Mouse (Mus musculus): ENCODE measurements around the gene Ptrhd1. TPM values are rescaled to one million over a fixed set of nuclear protein-coding genes. Genes with fewer than 3 reads are reported as not detected.

Ptrhd1 gene
- polyA plus RNA-seq, 1 experiment from 2014 or later, result 5.6 TPM

GRCm38 (mm10) chr12:4198702-4199101 lies 35.1 kb upstream of the Ptrhd1 start:
- Histone ChIP-seq H3K4me3 (ENCODE audit: low read depth, low read length) (no peak overlapping the region), H3K27me3 (ENCODE audit: control insufficient read depth, insufficient read depth, low read length) (no peaks in the 10 kb centered on the region), H3K4me1 (ENCODE audit: control insufficient read depth, insufficient read depth, low read length) (peaks cover 3% of the 10 kb centered on the region), H3K9ac (ENCODE audit: low read length) (no peak overlapping the region), H3K36me3 (ENCODE audit: control insufficient read depth, insufficient read depth, low read length) (peaks cover 2% of the 10 kb centered on the region; the same call in 1 of the 2 replicates), H3K27ac (replicated peaks; ENCODE audit: low read depth, low read length) (no peak overlapping the region), H3K4me2 (ENCODE audit: low read depth, severe bottlenecking) (no peak overlapping the region), H3K9me3 (ENCODE audit: control insufficient read depth, low read length) (no peaks in the 10 kb centered on the region)
- DNase-seq (ENCODE audit: low spot score), result no peak
- ATAC-seq (ENCODE audit: insufficient number of reproducible peaks, low FRiP score, low TSS enrichment, low read depth), result no peak
- WGBS, result 90% methylated on average over 4 of the region's 4 CpGs

- Histone ChIP-seq H3K4me1 (ENCODE audit: control insufficient read depth, insufficient read depth, low read length) (no peaks in the 10 kb centered on the region), H3K27me3 (ENCODE audit: control insufficient read depth, insufficient read depth, low read length) (no peaks in the 10 kb centered on the region), H3K27ac (replicated peaks; ENCODE audit: low read depth, low read length) (no peak overlapping the region), H3K9ac (ENCODE audit: low read length) (no peak overlapping the region), H3K36me3 (ENCODE audit: control insufficient read depth, insufficient read depth, low read length) (peaks cover 2% of the 10 kb centered on the region; the same call in 1 of the 2 replicates), H3K4me3 (ENCODE audit: low read depth, low read length) (no peak overlapping the region), H3K9me3 (ENCODE audit: control insufficient read depth, low read length) (no peaks in the 10 kb centered on the region), H3K4me2 (ENCODE audit: low read depth, severe bottlenecking) (no peak overlapping the region)
- ATAC-seq (ENCODE audit: insufficient number of reproducible peaks, low FRiP score, low TSS enrichment, low read depth) (no peak), DNase-seq (ENCODE audit: low spot score) (no peak)
- WGBS, result 95% methylated on average over 11 of the region's 11 CpGs
Observed at GRCm38 (mm10) chr12:4199271-4199670, 34.6 kb upstream of the Ptrhd1 start.

GRCm38 (mm10) chr12:4201454-4202200 lies 32.2 kb upstream of the Ptrhd1 start:
- H3K4me3 ChIP-seq (ENCODE audit: low read depth, low read length), result no peak overlapping the region
- 94% methylated on average over 13 of the region's 13 CpGs for WGBS
- no peak overlapping the region for H3K4me2 ChIP-seq (ENCODE audit: low read depth, severe bottlenecking)
- peaks cover 2% of the 10 kb centered on the region; the same call in 1 of the 2 replicates for H3K36me3 ChIP-seq (ENCODE audit: control insufficient read depth, insufficient read depth, low read length)
- no peak for DNase-seq (ENCODE audit: low spot score)
- no peak overlapping the region for H3K9ac ChIP-seq (ENCODE audit: low read length)
- no peaks in the 10 kb centered on the region for H3K9me3 ChIP-seq (ENCODE audit: control insufficient read depth, low read length)
- H3K4me1 ChIP-seq (ENCODE audit: control insufficient read depth, insufficient read depth, low read length), result no peaks in the 10 kb centered on the region
- ATAC-seq (ENCODE audit: insufficient number of reproducible peaks, low FRiP score, low TSS enrichment, low read depth), result no peak
- no peaks in the 10 kb centered on the region for H3K27me3 ChIP-seq (ENCODE audit: control insufficient read depth, insufficient read depth, low read length)
- H3K27ac ChIP-seq (replicated peaks; ENCODE audit: low read depth, low read length), result no peak overlapping the region

GRCm38 (mm10) chr12:4202206-4202605 lies 31.6 kb upstream of the Ptrhd1 start:
- DNase-seq (ENCODE audit: low spot score) (no peak), ATAC-seq (ENCODE audit: insufficient number of reproducible peaks, low FRiP score, low TSS enrichment, low read depth) (no peak)
- Histone ChIP-seq H3K4me2 (ENCODE audit: low read depth, severe bottlenecking) (no peak overlapping the region), H3K9me3 (ENCODE audit: control insufficient read depth, low read length) (no peaks in the 10 kb centered on the region), H3K9ac (ENCODE audit: low read length) (no peak overlapping the region), H3K27me3 (ENCODE audit: control insufficient read depth, insufficient read depth, low read length) (no peaks in the 10 kb centered on the region), H3K36me3 (ENCODE audit: control insufficient read depth, insufficient read depth, low read length) (peaks cover 2% of the 10 kb centered on the region; the same call in 1 of the 2 replicates), H3K27ac (replicated peaks; ENCODE audit: low read depth, low read length) (no peak overlapping the region), H3K4me1 (ENCODE audit: control insufficient read depth, insufficient read depth, low read length) (no peaks in the 10 kb centered on the region), H3K4me3 (ENCODE audit: low read depth, low read length) (no peak overlapping the region)
- 95% methylated on average over 4 of the region's 4 CpGs for WGBS

- H3K4me2 ChIP-seq (ENCODE audit: low read depth, severe bottlenecking), result no peak overlapping the region
- no peaks in the 10 kb centered on the region for H3K9me3 ChIP-seq (ENCODE audit: control insufficient read depth, low read length)
- H3K27ac ChIP-seq (replicated peaks; ENCODE audit: low read depth, low read length), result no peak overlapping the region
- peaks cover 16% of the 10 kb centered on the region for H3K36me3 ChIP-seq (ENCODE audit: control insufficient read depth, insufficient read depth, low read length)
- no peak for ATAC-seq (ENCODE audit: insufficient number of reproducible peaks, low FRiP score, low TSS enrichment, low read depth)
- H3K27me3 ChIP-seq (ENCODE audit: control insufficient read depth, insufficient read depth, low read length), result no peaks in the 10 kb centered on the region
- DNase-seq (ENCODE audit: low spot score), result no peak
- H3K9ac ChIP-seq (ENCODE audit: low read length), result no peak overlapping the region
- H3K4me1 ChIP-seq (ENCODE audit: control insufficient read depth, insufficient read depth, low read length), result no peaks in the 10 kb centered on the region
- WGBS, result 94% methylated on average over 11 of the region's 11 CpGs
- H3K4me3 ChIP-seq (ENCODE audit: low read depth, low read length), result no peak overlapping the region
Observed at GRCm38 (mm10) chr12:4206106-4206505, 27.7 kb upstream of the Ptrhd1 start.

GRCm38 (mm10) chr12:4208405-4209133 lies 25.3 kb upstream of the Ptrhd1 start:
- Histone ChIP-seq H3K4me1 (ENCODE audit: control insufficient read depth, insufficient read depth, low read length) (peaks cover 5% of the 10 kb centered on the region; the same call in 1 of the 2 replicates), H3K27me3 (ENCODE audit: control insufficient read depth, insufficient read depth, low read length) (no peaks in the 10 kb centered on the region), H3K4me3 (ENCODE audit: low read depth, low read length) (no peak overlapping the region), H3K27ac (replicated peaks; ENCODE audit: low read depth, low read length) (no peak overlapping the region), H3K36me3 (ENCODE audit: control insufficient read depth, insufficient read depth, low read length) (peaks cover 20% of the 10 kb centered on the region), H3K9me3 (ENCODE audit: control insufficient read depth, low read length) (no peaks in the 10 kb centered on the region), H3K4me2 (ENCODE audit: low read depth, severe bottlenecking) (no peak overlapping the region), H3K9ac (ENCODE audit: low read length) (no peak overlapping the region)
- 84% methylated on average over 15 of the region's 15 CpGs for WGBS
- DNase-seq (ENCODE audit: low spot score) (peak; percentile 40), ATAC-seq (ENCODE audit: insufficient number of reproducible peaks, low FRiP score, low TSS enrichment, low read depth) (no peak)

GRCm38 (mm10) chr12:4209196-4209595 lies 24.6 kb upstream of the Ptrhd1 start:
- Histone ChIP-seq H3K27me3 (ENCODE audit: control insufficient read depth, insufficient read depth, low read length) (no peaks in the 10 kb centered on the region), H3K27ac (replicated peaks; ENCODE audit: low read depth, low read length) (no peak overlapping the region), H3K4me1 (ENCODE audit: control insufficient read depth, insufficient read depth, low read length) (peaks cover 5% of the 10 kb centered on the region; the same call in 1 of the 2 replicates), H3K4me2 (ENCODE audit: low read depth, severe bottlenecking) (no peak overlapping the region), H3K9ac (ENCODE audit: low read length) (no peak overlapping the region), H3K4me3 (ENCODE audit: low read depth, low read length) (no peak overlapping the region), H3K36me3 (ENCODE audit: control insufficient read depth, insufficient read depth, low read length) (peaks cover 20% of the 10 kb centered on the region), H3K9me3 (ENCODE audit: control insufficient read depth, low read length) (no peaks in the 10 kb centered on the region)
- WGBS, result 96% methylated on average over 9 of the region's 9 CpGs
- ATAC-seq (ENCODE audit: insufficient number of reproducible peaks, low FRiP score, low TSS enrichment, low read depth) (no peak), DNase-seq (ENCODE audit: low spot score) (no peak)

GRCm38 (mm10) chr12:4211174-4211573 lies 22.7 kb upstream of the Ptrhd1 start:
- H3K9me3 ChIP-seq (ENCODE audit: control insufficient read depth, low read length), result no peaks in the 10 kb centered on the region
- peaks cover 5% of the 10 kb centered on the region; the same call in 1 of the 2 replicates for H3K4me1 ChIP-seq (ENCODE audit: control insufficient read depth, insufficient read depth, low read length)
- no peak overlapping the region for H3K27ac ChIP-seq (replicated peaks; ENCODE audit: low read depth, low read length)
- peaks cover 23% of the 10 kb centered on the region for H3K36me3 ChIP-seq (ENCODE audit: control insufficient read depth, insufficient read depth, low read length)
- no peaks in the 10 kb centered on the region for H3K27me3 ChIP-seq (ENCODE audit: control insufficient read depth, insufficient read depth, low read length)
- no peak overlapping the region for H3K4me2 ChIP-seq (ENCODE audit: low read depth, severe bottlenecking)
- 87% methylated on average over 9 of the region's 9 CpGs for WGBS
- H3K4me3 ChIP-seq (ENCODE audit: low read depth, low read length), result no peak overlapping the region
- H3K9ac ChIP-seq (ENCODE audit: low read length), result no peak overlapping the region
- DNase-seq (ENCODE audit: low spot score) (no peak), ATAC-seq (ENCODE audit: insufficient number of reproducible peaks, low FRiP score, low TSS enrichment, low read depth) (no peak)

Measured in limb, embryonic 11.5 days (tissue).